Mouse (Mus musculus) megakaryocyte, embryonic 14.5 days (primary cell): Measurements from ENCODE around the gene Emilin2.

ENCODE experiments used
- FLI1 ChIP-seq: IDR thresholded peaks from 2 replicates; pipeline ENCODE4 v1.6.1; 2012; ENCODE audit warnings: low read length, inconsistent platforms, mixed read lengths
- GATA1 ChIP-seq: IDR thresholded peaks from 3 replicates; pipeline ENCODE4 v1.6.1; 2012; ENCODE audit warnings: mixed read lengths, low read length, inconsistent platforms, borderline replicate concordance

GRCm38 (mm10) chr17:71292897-71293296 is 18.9 kb downstream of the Emilin2 start:
- TF ChIP-seq GATA1 = no peak
- TF ChIP-seq FLI1 = no peak
